20 mouse cellular contexts compared by ENCODE assay signal in the genomic region with DNA sequence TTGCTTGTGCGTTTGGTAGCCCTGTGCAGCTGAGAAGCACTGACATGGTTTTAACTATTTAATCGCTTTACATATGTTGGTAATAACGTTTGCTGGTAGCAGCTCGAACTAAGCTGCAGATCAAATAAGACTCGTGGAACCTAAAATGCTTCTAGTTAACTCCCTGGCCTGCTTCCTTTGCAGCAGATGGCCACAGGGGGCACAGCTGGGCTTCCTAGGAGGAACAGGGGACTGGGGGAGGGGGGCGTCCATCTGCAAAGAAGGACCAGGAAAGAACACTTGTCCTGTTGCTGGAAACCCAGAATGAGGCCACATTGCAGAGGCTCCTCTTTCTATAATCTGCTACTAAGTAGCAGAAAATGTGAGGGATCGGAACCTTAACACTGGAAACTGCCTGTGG. TPM values are rescaled to one million over a fixed set of nuclear protein-coding genes. Genes with fewer than 3 reads are reported as not detected.
A peak's percentile ranks its signal among the peaks of the same experiment; 100 is the strongest.
DNase-seq lines count a peak whose midpoint lies in the region; ATAC-seq lines count a peak whose summit lies in the region.
"Had no signal": no experiment of that assay in that cellular context is flagged by ENCODE, and none has a peak within 500 bp of the region (broad histone marks: within the 10 kb centered on the region; RNA-seq: fewer than 3 reads in every experiment).

No protein-coding gene starts in this region.

- H3K4me2 ChIP-seq in hindbrain, embryonic 11.5 days (replicated peaks; ENCODE audit: low read depth, low read length), result no peak overlapping the region
- H3K4me2 ChIP-seq in hindbrain, embryonic 14.5 days (replicated peaks), result no peak overlapping the region
- H3K4me2 ChIP-seq: forebrain, embryonic 15.5 days had no signal

- no peaks in the 10 kb centered on the region for H3K36me3 ChIP-seq in hindbrain, embryonic 11.5 days (ENCODE audit: control insufficient read depth, insufficient read depth, low read length)
- no peaks in the 10 kb centered on the region for H3K36me3 ChIP-seq in hindbrain, embryonic 14.5 days (replicated peaks; ENCODE audit: control insufficient read depth, insufficient read depth)
- H3K36me3 ChIP-seq: forebrain, embryonic 15.5 days; G1E; heart, embryonic 10.5 days had no signal

- H3K4me3 ChIP-seq in hindbrain, embryonic 11.5 days (ENCODE audit: low read depth, low read length), result no peak overlapping the region
- no peak overlapping the region for H3K4me3 ChIP-seq in hindbrain, embryonic 14.5 days (replicated peaks; ENCODE audit: low read length)
- H3K4me3 ChIP-seq: forebrain, embryonic 15.5 days; heart, embryonic 10.5 days had no signal

- WGBS in hindbrain, embryonic 11.5 days, result 49% methylated on average over 7 of the region's 7 CpGs
- WGBS in hindbrain, embryonic 14.5 days, result 46% methylated on average over 7 of the region's 7 CpGs

- H3K9me3 ChIP-seq in hindbrain, embryonic 11.5 days (ENCODE audit: control insufficient read depth, low read length), result no peaks in the 10 kb centered on the region
- H3K9me3 ChIP-seq in hindbrain, embryonic 14.5 days (ENCODE audit: control insufficient read depth, low read length), result no peaks in the 10 kb centered on the region
- H3K9me3 ChIP-seq: forebrain, embryonic 15.5 days; G1E; heart, embryonic 10.5 days had no signal

- no peak overlapping the region for H3K9ac ChIP-seq in hindbrain, embryonic 11.5 days (ENCODE audit: low read depth, low read length)
- no peak overlapping the region for H3K9ac ChIP-seq in hindbrain, embryonic 14.5 days
- H3K9ac ChIP-seq: forebrain, embryonic 15.5 days had no signal

- 0 out of 2 replicates have a peak, but pooled peaks cover 2% of the 10 kb centered on the region for H3K27me3 ChIP-seq in hindbrain, embryonic 11.5 days (ENCODE audit: control insufficient read depth, insufficient read depth, low read length)
- no peaks in the 10 kb centered on the region for H3K27me3 ChIP-seq in hindbrain, embryonic 14.5 days (ENCODE audit: control insufficient read depth, insufficient read depth, low read length)
- H3K27me3 ChIP-seq: forebrain, embryonic 15.5 days had no signal

- intact Hi-C loops in left cerebral cortex, postnatal 4 days (cut with DNase I), result no loop called here

- H3K4me1 ChIP-seq in hindbrain, embryonic 11.5 days (replicated peaks; ENCODE audit: control insufficient read depth, insufficient read depth, low read length), result no peaks in the 10 kb centered on the region
- no peaks in the 10 kb centered on the region for H3K4me1 ChIP-seq in hindbrain, embryonic 14.5 days (replicated peaks; ENCODE audit: control insufficient read depth, insufficient read depth, low read length)

- no peak for ATAC-seq in hindbrain, embryonic 11.5 days (ENCODE audit: low FRiP score)
- ATAC-seq in hindbrain, embryonic 14.5 days (ENCODE audit: low FRiP score), result no peak
- ATAC-seq: forebrain, embryonic 15.5 days; midbrain, embryonic 16.5 days had no signal

- DNase-seq in hindbrain, embryonic 11.5 days (ENCODE audit: low spot score), result peak; percentile 44
- DNase-seq in hindbrain, embryonic 14.5 days (ENCODE audit: low spot score), result no peak
- DNase-seq in left cerebral cortex, postnatal 4 days, result peak; percentile 30
- DNase-seq in left cerebral cortex, adult 18-20 months (ENCODE audit: low spot score in 2 of 2), result no peak
- peak; percentile 55 for DNase-seq in right cerebral cortex, postnatal 14 days
- no peak for DNase-seq in right cerebral cortex, adult 2 months (ENCODE audit: low spot score in 2 of 2)
- peak; percentile 67 for DNase-seq in testis, postnatal 10 days (ENCODE audit: low spot score)
- no peak for DNase-seq in adipocyte (ENCODE audit: low spot score)
- DNase-seq: adrenal gland, postnatal 10 days; cerebellum, postnatal 14 days; gastrocnemius, postnatal 10 days; heart, postnatal 4 days; kidney, adult 11 months; liver; thymus, postnatal 25 days had no signal

- no peak overlapping the region for H3K27ac ChIP-seq in hindbrain, embryonic 11.5 days (ENCODE audit: low read depth, low read length)
- H3K27ac ChIP-seq in hindbrain, embryonic 14.5 days, result no peak overlapping the region
- H3K27ac ChIP-seq: forebrain, embryonic 15.5 days; heart, embryonic 10.5 days had no signal

RNA-seq across cellular contexts. Expression of gene Grik4, which starts 24.1 kb away (rescaled TPM):
- 1.2 and 1.6 TPM in 2 replicates for polyA plus RNA-seq in hindbrain, embryonic 11.5 days (2014; fragmentation: Nextera tagmentation; extraction: Ambion mirVana)
- polyA plus RNA-seq in hindbrain, embryonic 14.5 days (2014; fragmentation: Nextera tagmentation; extraction: Ambion mirVana), result 5.1 and 5.8 TPM in 2 replicates
- 10 to 100 TPM; 13.4 to 16.8 TPM for total RNA-seq in left cerebral cortex, postnatal 4 days (2021)
- total RNA-seq in left cerebral cortex, adult 18-20 months (2021), result 10 to 100 TPM; 17.2 to 18.2 TPM
- polyA plus RNA-seq: C2C12, G1E had no signal

Comparison
In these comparisons a context has a peak if more than half of its experiments do, and no peak if none do; other contexts are left out.
1. DNase-seq: peak in hindbrain, embryonic 11.5 days (single experiment), left cerebral cortex, postnatal 4 days (single experiment), right cerebral cortex, postnatal 14 days (single experiment) and testis, postnatal 10 days (single experiment); none in hindbrain, embryonic 14.5 days (single experiment), left cerebral cortex, adult 18-20 months (0 of 2), right cerebral cortex, adult 2 months (0 of 2) and adipocyte (single experiment).